Mouse (Mus musculus) embryo, embryonic 10 days (tissue): ENCODE results near the gene Ubb.

Experiments
- DNase-seq: peaks from one replicate; pipeline ENCODE4 v3.0.0-alpha.2; 2015; ENCODE audit warnings: low spot score

Ubb gene

GRCm38 (mm10) chr11:62584671-62585206 lies 33.8 kb downstream of the Ubb start:
- no peak for DNase-seq

- no peak for DNase-seq
Measured at GRCm38 (mm10) chr11:62587034-62587433, 36.1 kb downstream of the Ubb start.

- DNase-seq, result no peak
Measured at GRCm38 (mm10) chr11:62589391-62589790, 38.4 kb downstream of the Ubb start.

GRCm38 (mm10) chr11:62591026-62591425 lies 40.1 kb downstream of the Ubb start:
- no peak for DNase-seq

- DNase-seq, result peak; percentile 63
Measured at GRCm38 (mm10) chr11:62591904-62592575, 41.1 kb downstream of the Ubb start.

- no peak for DNase-seq
Measured at GRCm38 (mm10) chr11:62598571-62598970, 47.6 kb downstream of the Ubb start.

GRCm38 (mm10) chr11:62601732-62602618 lies 51.0 kb downstream of the Ubb start:
- peak; percentile 37 for DNase-seq
